Mouse (Mus musculus) hindbrain, embryonic 14.5 days (tissue): ENCODE data around the gene Cd300ld3. TPM values are rescaled to one million over a fixed set of nuclear protein-coding genes. Genes with fewer than 3 reads are reported as not detected.

Experiments used
- ATAC-seq: fragments of 200-750 bp; cut with Nextera tagmentation; 2 replicates; pipeline ENCODE4 v1.8.0; 2017; ENCODE audit warnings: moderate number of reproducible peaks, mild to moderate bottlenecking, moderate TSS enrichment, moderate library complexity; ENCODE audit not compliant: low FRiP score
- DNase-seq: peaks from one replicate; pipeline ENCODE4 v3.0.0-alpha.2; 2015; ENCODE audit warnings: low spot score
- H3K27ac ChIP-seq: fragments of 300-500 bp; sonication (generic); 2 replicates; pipeline ENCODE4 v1.5.1; 2014; ENCODE audit warnings: mild to moderate bottlenecking, moderate library complexity
- H3K27me3 ChIP-seq: fragments of 300-500 bp; sonication (generic); 2 replicates; pipeline ENCODE4 v1.6.1; 2014; ENCODE audit warnings: mild to moderate bottlenecking, low read length, mixed read lengths; ENCODE audit not compliant: control insufficient read depth, insufficient read depth
- H3K36me3 ChIP-seq: fragments of 300-500 bp; sonication (generic); replicated peaks from 2 replicates; pipeline ENCODE4 v1.6.1; 2014; ENCODE audit not compliant: control insufficient read depth, insufficient read depth
- H3K4me1 ChIP-seq: fragments of 300-500 bp; sonication (generic); replicated peaks from 2 replicates; pipeline ENCODE4 v1.6.1; 2014; ENCODE audit warnings: antibody characterized with exemption, low read length, mixed read lengths; ENCODE audit not compliant: control insufficient read depth, insufficient read depth
- H3K4me2 ChIP-seq: fragments of 300-500 bp; sonication (generic); replicated peaks from 2 replicates; pipeline ENCODE4 v1.6.1; 2014; ENCODE audit warnings: mild to moderate bottlenecking, moderate library complexity
- H3K4me3 ChIP-seq: fragments of 300-500 bp; sonication (generic); replicated peaks from 2 replicates; pipeline ENCODE4 v1.5.1; 2014; ENCODE audit warnings: mild to moderate bottlenecking, low read length
- H3K9ac ChIP-seq: fragments of 300-500 bp; sonication (generic); 2 replicates; pipeline ENCODE4 v1.6.1; 2014
- H3K9me3 ChIP-seq: fragments of 300-500 bp; sonication (generic); 2 replicates; pipeline ENCODE4 v1.6.1; 2016; ENCODE audit warnings: low read length; ENCODE audit not compliant: control insufficient read depth
- WGBS: fragments of 180-500 bp; shearing (Covaris S2); extraction: QIAGEN DNeasy Blood & Tissue Kit; methylation state at CpG from one replicate; pipeline ENCODE4 v1.1.7; 2014; 5-methylcytosine and 5-hydroxymethylcytosine counted together
- polyA plus RNA-seq: library from polyadenylated mRNA; unstranded; fragments of >200 nt; fragmentation: Nextera tagmentation; extraction: Ambion mirVana; gene quantifications from 2 replicates; pipeline ENCODE4 v1.2.1, GENCODE M21; 2014

Gene Cd300ld3
- polyA plus RNA-seq, 1 experiment from 2014 or later = not detected

DNA sequence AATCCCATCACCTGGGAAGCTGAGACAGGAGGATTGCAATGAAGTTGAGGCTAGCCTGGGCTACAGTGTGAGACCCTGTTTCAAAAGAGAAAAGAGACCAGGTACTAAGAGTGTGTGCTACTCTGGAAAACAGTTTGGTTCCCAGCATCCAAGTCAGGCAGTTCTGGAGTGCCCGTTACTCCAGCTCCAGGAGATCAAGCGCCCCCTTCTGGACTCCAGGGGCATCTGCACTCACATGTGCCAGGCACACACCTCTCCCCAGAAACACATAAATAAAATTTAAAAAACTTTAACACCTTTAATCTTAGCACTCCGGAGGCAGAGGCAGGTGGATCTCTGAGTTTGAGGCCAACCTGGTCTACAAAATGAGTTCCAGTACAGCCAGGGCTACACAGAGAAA lies 33.2 kb upstream of the Cd300ld3 start:
- no peak overlapping the region for H3K27ac ChIP-seq
- H3K4me3 ChIP-seq = no peak overlapping the region
- no peak overlapping the region for H3K4me2 ChIP-seq
- peaks cover 5% of the 10 kb centered on the region for H3K27me3 ChIP-seq
- H3K9me3 ChIP-seq = no peaks in the 10 kb centered on the region
- ATAC-seq (no peak), DNase-seq (no peak)
- 66% methylated on average over 3 of the region's 3 CpGs for WGBS
- H3K36me3 ChIP-seq = no peaks in the 10 kb centered on the region
- no peak overlapping the region for H3K9ac ChIP-seq
- peaks cover 3% of the 10 kb centered on the region; the same call in 1 of the 2 replicates for H3K4me1 ChIP-seq

DNA sequence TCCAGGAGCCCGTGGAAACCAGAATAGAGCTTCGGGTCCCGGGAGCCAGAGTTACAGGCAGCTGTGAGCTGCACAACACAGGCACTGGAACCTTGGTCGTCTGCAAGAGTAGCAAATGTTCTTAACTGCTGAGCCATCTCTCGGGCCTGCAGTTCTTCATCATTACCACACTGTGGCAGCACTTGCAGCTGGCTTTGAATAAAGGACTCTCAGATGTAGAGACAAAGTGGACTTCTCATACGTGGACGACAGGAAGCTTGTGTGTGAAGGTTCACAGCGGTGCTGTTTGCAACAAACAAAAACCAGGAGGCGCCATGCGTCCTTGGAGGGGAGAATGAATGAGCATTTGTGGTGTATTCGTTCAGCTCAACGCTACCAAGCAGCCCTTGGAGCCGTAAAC lies 32.7 kb upstream of the Cd300ld3 start:
- peak; percentile 81 for DNase-seq
- no peak for ATAC-seq
- no peak overlapping the region for H3K27ac ChIP-seq
- whole genome bisulfite sequencing = 35% methylated on average over 13 of the region's 13 CpGs
- H3K9me3 ChIP-seq = no peaks in the 10 kb centered on the region
- no peaks in the 10 kb centered on the region for H3K36me3 ChIP-seq
- peaks cover 3% of the 10 kb centered on the region; the same call in 1 of the 2 replicates for H3K4me1 ChIP-seq
- no peak overlapping the region for H3K9ac ChIP-seq
- H3K4me2 ChIP-seq = no peak overlapping the region
- H3K27me3 ChIP-seq = peaks cover 5% of the 10 kb centered on the region
- no peak overlapping the region for H3K4me3 ChIP-seq

GRCm38 (mm10) chr11:115078680-115079079 lies 30.5 kb upstream of the Cd300ld3 start:
- no peak overlapping the region for H3K27ac ChIP-seq
- DNase-seq (no peak), ATAC-seq (no peak)
- peaks cover 8% of the 10 kb centered on the region for H3K27me3 ChIP-seq
- no peaks in the 10 kb centered on the region for H3K36me3 ChIP-seq
- no peak overlapping the region for H3K4me3 ChIP-seq
- no peak overlapping the region for H3K9ac ChIP-seq
- H3K4me1 ChIP-seq = no peaks in the 10 kb centered on the region; the same call in 1 of the 2 replicates
- H3K4me2 ChIP-seq = no peak overlapping the region
- WGBS = 85% methylated on average over 5 of the region's 5 CpGs
- no peaks in the 10 kb centered on the region for H3K9me3 ChIP-seq

- ATAC-seq = no peak
Observed at GRCm38 (mm10) chr11:115077436-115077835, 29.2 kb upstream of the Cd300ld3 start.

DNA sequence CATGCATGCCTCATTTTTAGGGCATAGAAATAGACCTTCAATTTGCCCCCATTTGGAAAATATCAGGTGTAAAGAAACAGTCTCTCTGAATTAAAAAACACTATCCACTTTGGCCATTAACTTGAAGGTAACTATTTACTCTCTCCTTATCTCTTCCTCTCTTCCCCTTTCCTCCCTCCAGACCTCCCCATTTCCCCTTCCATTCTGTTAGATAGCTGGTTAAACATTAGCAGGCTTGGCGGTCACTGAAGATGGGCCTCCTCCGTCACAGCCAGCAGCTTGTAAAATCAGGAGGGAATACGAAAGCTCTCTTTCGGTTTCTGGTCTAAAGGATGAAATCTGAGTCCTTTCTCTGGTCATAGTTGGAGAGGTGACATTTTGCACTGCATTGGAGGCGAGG lies 27.6 kb upstream of the Cd300ld3 start:
- Histone ChIP-seq H3K4me3 (no peak overlapping the region), H3K27ac (no peak overlapping the region), H3K27me3 (peaks cover 7% of the 10 kb centered on the region; the same call in 1 of the 2 replicates), H3K9me3 (no peaks in the 10 kb centered on the region), H3K4me2 (no peak overlapping the region), H3K36me3 (no peaks in the 10 kb centered on the region), H3K9ac (no peak overlapping the region), H3K4me1 (peaks cover 11% of the 10 kb centered on the region; the same call in 1 of the 2 replicates)
- 61% methylated on average over 5 of the region's 5 CpGs for WGBS
- ATAC-seq (no peak), DNase-seq (no peak)

More at GRCm38 (mm10) chr11:115077436-115077835, 29.2 kb upstream of the Cd300ld3 start:
- H3K36me3 ChIP-seq = no peaks in the 10 kb centered on the region
- H3K4me1 ChIP-seq = no peaks in the 10 kb centered on the region
- no peak for DNase-seq
- H3K4me3 ChIP-seq = no peak overlapping the region
- no peak overlapping the region for H3K4me2 ChIP-seq
- peaks cover 7% of the 10 kb centered on the region for H3K27me3 ChIP-seq
- H3K9me3 ChIP-seq = no peaks in the 10 kb centered on the region
- no peak overlapping the region for H3K27ac ChIP-seq
- H3K9ac ChIP-seq = no peak overlapping the region
- WGBS = 100% methylated on average over 1 of the region's 1 CpGs

DNA sequence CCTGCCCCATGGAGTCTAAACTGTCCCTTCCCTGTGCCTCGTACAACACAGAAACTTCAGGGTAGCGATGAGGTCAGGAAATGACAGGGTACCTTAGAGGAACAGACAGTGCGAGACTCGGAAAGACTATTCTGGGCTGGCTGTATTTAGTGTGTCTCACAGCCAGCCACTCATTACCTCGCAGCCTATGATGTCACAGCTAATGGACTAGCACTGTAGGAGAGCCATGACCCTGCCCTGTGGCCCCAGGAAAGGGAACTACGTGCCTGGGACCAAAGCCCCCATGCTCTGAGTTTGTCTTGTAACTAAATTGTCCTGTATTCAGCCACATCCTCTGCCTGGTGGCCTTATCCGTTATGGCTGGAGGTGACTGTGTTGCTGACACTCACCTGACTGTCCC lies 27.2 kb upstream of the Cd300ld3 start:
- no peak for DNase-seq
- peaks cover 7% of the 10 kb centered on the region; the same call in 1 of the 2 replicates for H3K27me3 ChIP-seq
- 81% methylated on average over 7 of the region's 7 CpGs for WGBS

GRCm38 (mm10) chr11:115073002-115073401 lies 24.8 kb upstream of the Cd300ld3 start:
- H3K9ac ChIP-seq = no peak overlapping the region
- no peaks in the 10 kb centered on the region for H3K36me3 ChIP-seq
- no peak overlapping the region for H3K27ac ChIP-seq
- no peak overlapping the region for H3K4me3 ChIP-seq
- no peak for DNase-seq
- H3K27me3 ChIP-seq = peaks cover 24% of the 10 kb centered on the region
- 60% methylated on average over 5 of the region's 5 CpGs for WGBS
- H3K9me3 ChIP-seq = no peaks in the 10 kb centered on the region
- ATAC-seq = no peak
- no peak overlapping the region for H3K4me2 ChIP-seq
- H3K4me1 ChIP-seq = peaks cover 11% of the 10 kb centered on the region; the same call in 1 of the 2 replicates

More for the DNA sequence above, 27.2 kb upstream of the Cd300ld3 start:
- no peak overlapping the region for H3K9ac ChIP-seq
- no peaks in the 10 kb centered on the region for H3K36me3 ChIP-seq
- H3K27ac ChIP-seq = no peak overlapping the region
- ATAC-seq = no peak
- peaks cover 11% of the 10 kb centered on the region; the same call in 1 of the 2 replicates for H3K4me1 ChIP-seq
- no peak overlapping the region for H3K4me2 ChIP-seq
- no peaks in the 10 kb centered on the region for H3K9me3 ChIP-seq
- H3K4me3 ChIP-seq = no peak overlapping the region

DNA sequence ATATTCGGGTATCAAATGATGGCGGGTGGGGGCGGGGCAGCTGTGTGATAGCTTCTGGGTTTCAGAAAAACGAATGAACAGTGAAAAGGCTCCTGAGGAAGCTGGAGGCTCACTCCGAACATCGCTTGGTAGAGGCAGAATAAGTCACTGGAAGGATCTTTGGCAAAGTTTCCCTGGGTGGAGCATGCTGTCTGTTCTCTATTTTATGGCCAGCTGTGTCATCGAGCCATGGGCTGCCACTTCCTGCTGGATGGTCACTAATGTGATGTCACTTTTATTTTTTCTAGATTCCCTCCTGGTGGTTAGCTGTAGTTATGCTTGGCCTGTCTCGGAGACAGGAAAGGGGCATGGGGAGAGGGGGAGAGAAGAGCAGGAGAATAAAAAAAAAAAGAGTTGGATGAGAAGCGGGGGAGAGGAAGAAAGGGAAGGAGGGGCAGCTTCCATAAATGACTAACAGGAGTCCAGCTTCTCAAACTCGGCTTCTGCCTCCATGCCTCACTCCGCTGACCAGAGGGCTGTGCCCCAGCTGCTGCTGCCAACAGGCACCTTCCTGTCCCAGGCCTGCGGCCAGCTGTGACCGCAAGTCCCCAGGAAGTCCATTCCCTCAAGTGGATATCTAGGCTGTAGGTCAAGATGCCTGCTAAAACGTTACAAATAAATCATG lies 23.6 kb upstream of the Cd300ld3 start:
- DNase-seq (peak; percentile 53), ATAC-seq (no peak)
- H3K4me1 ChIP-seq = peaks cover 11% of the 10 kb centered on the region; the same call in 1 of the 2 replicates
- WGBS = 8% methylated on average over 14 of the region's 14 CpGs
- 0 out of 2 replicates have a peak overlapping the region, but pooled peaks have one; percentile 4 for H3K4me3 ChIP-seq
- H3K4me2 ChIP-seq = peak overlapping the region; percentile 42
- H3K9ac ChIP-seq = no peak overlapping the region
- no peaks in the 10 kb centered on the region for H3K9me3 ChIP-seq
- H3K27ac ChIP-seq = no peak overlapping the region
- no peaks in the 10 kb centered on the region for H3K36me3 ChIP-seq
- H3K27me3 ChIP-seq = peaks cover 27% of the 10 kb centered on the region

DNA sequence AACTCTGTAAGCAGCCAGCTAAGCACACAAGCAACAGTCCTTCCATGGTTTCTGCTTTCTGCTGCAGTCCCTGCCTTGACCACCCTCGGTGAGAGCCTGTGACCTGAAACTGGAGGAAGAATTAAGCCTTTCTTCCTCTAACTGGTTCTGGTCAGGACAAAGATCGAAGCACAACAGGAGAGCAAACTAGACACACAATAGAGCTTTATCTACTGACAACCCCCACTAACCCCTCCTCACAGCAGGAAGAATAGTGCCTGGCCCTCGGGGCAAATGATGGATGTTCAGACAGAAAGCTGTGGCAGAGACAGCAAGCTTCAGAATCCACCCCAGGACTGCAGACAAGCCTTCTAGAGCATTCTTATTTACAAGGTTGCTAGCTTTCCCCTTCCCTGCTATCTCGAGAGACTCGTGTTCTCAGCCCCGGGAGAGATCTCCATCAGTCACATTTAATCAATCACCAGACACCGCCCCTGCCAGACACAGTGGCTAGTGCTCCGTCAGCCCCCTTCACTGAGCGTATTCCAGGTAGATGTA lies 22.9 kb upstream of the Cd300ld3 start:
- peaks cover 27% of the 10 kb centered on the region for H3K27me3 ChIP-seq
- H3K9ac ChIP-seq = no peak overlapping the region
- H3K4me3 ChIP-seq = 0 out of 2 replicates have a peak overlapping the region, but pooled peaks have one; percentile 4
- WGBS = under 1% methylated on average over 9 of the region's 9 CpGs
- H3K27ac ChIP-seq = no peak overlapping the region; the same call in 1 of the 2 replicates
- DNase-seq = no peak
- no peaks in the 10 kb centered on the region for H3K9me3 ChIP-seq
- peak overlapping the region; percentile 42 for H3K4me2 ChIP-seq
- H3K4me1 ChIP-seq = peaks cover 11% of the 10 kb centered on the region; the same call in 1 of the 2 replicates
- H3K36me3 ChIP-seq = no peaks in the 10 kb centered on the region
- ATAC-seq = no peak
